Mouse (Mus musculus) liver, postnatal 0 days (tissue): ENCODE data around the gene Map4k1.

ENCODE experiments used
- CTCF ChIP-seq: sonication (generic); IDR thresholded peaks from 2 replicates; pipeline ENCODE4 v1.5.1; 2016; ENCODE audit warnings: antibody characterized with exemption, low read depth
- EP300 ChIP-seq: IDR thresholded peaks from 2 replicates; pipeline ENCODE4 v1.6.1; 2016; ENCODE audit warnings: antibody characterized with exemption, low read depth, mild to moderate bottlenecking

GRCm38 (mm10) chr7:28949298-28949697, 32.6 kb upstream of the Map4k1 start:
- TF ChIP-seq CTCF: no peak
- TF ChIP-seq EP300: no peak
